Mouse (Mus musculus) stomach, postnatal 0 days (tissue): ENCODE measurements at regions not wholly inside any gene's neighbourhood (a gene's known extent, or its start where the extent isn't known, plus 50 kb on each side); places are given as distances from the start of the nearest gene placed in this dataset.

Experiments used
- ATAC-seq: fragments of 200-750 bp; cut with Nextera tagmentation; 2 replicates; pipeline ENCODE4 v1.8.0; 2017; ENCODE audit not compliant: low FRiP score, low TSS enrichment
- DNase-seq: peaks from one replicate; pipeline ENCODE4 v3.0.0-alpha.2; 2016; ENCODE audit warnings: low spot score
- H3K27ac ChIP-seq: fragments of 300-500 bp; sonication (generic); replicated peaks from 2 replicates; pipeline ENCODE4 v1.5.1; 2014; ENCODE audit warnings: mild to moderate bottlenecking, control low read depth
- H3K27me3 ChIP-seq: fragments of 300-500 bp; sonication (generic); 2 replicates; pipeline ENCODE4 v1.6.1; 2014; ENCODE audit warnings: low read length; ENCODE audit not compliant: control insufficient read depth, insufficient read depth
- H3K36me3 ChIP-seq: fragments of 300-500 bp; sonication (generic); 2 replicates; pipeline ENCODE4 v1.6.1; 2014; ENCODE audit warnings: low read length, mixed read lengths; ENCODE audit not compliant: control insufficient read depth, insufficient read depth
- H3K4me1 ChIP-seq: fragments of 300-500 bp; sonication (generic); replicated peaks from 2 replicates; pipeline ENCODE4 v1.6.1; 2014; ENCODE audit warnings: antibody characterized with exemption; ENCODE audit not compliant: control insufficient read depth, insufficient read depth
- H3K4me2 ChIP-seq: fragments of 300-500 bp; sonication (generic); replicated peaks from 2 replicates; pipeline ENCODE4 v1.6.1; 2014; ENCODE audit warnings: low read depth, mild to moderate bottlenecking, control low read depth, moderate library complexity
- H3K4me3 ChIP-seq: fragments of 300-500 bp; sonication (generic); 2 replicates; pipeline ENCODE4 v1.5.1; 2014; ENCODE audit warnings: low read depth, low read length, control low read depth
- H3K9ac ChIP-seq: fragments of 300-500 bp; sonication (generic); 2 replicates; pipeline ENCODE4 v1.6.1; 2014; ENCODE audit warnings: mild to moderate bottlenecking, low read length, control low read depth, mixed read lengths
- H3K9me3 ChIP-seq: fragments of 300-500 bp; sonication (generic); 2 replicates; pipeline ENCODE4 v1.6.1; 2016; ENCODE audit warnings: low read length; ENCODE audit not compliant: control insufficient read depth
- CTCF ChIP-seq: IDR thresholded peaks from 2 replicates; pipeline ENCODE4 v1.5.1; 2016; ENCODE audit warnings: antibody characterized with exemption, low read depth, mild to moderate bottlenecking, moderate library complexity
- EP300 ChIP-seq: optimal IDR thresholded peaks from 2 replicates; pipeline ENCODE3; 2016; ENCODE audit warnings: antibody characterized with exemption
- WGBS: fragments of 180-500 bp; shearing (Covaris S2); extraction: QIAGEN DNeasy Blood & Tissue Kit; methylation state at CpG from one replicate; pipeline ENCODE4 v1.1.7; 2014; 5-methylcytosine and 5-hydroxymethylcytosine counted together

DNA sequence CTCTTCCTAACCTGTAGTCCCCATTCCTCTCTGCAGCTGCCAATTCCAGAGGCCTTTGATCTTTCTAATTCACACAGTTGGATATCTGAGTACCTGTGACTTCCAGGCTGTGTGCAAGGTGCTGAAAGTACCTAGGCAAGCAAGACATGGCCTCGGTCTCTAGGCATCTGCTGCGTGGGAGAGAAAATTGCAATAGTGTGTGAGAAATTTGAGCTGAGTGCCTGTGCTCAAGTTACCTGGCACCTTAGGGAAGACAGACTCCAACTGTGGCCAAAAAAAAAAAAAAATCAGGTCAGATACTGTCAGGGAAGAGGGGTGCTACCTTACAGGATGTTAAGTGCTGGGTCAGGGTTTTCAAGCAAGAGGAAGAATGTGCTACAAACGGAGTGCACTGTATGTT, 514.7 kb upstream of the Mgmt start:
- Histone ChIP-seq H3K27me3 (no peaks in the 10 kb centered on the region), H3K27ac (no peak overlapping the region)

DNA sequence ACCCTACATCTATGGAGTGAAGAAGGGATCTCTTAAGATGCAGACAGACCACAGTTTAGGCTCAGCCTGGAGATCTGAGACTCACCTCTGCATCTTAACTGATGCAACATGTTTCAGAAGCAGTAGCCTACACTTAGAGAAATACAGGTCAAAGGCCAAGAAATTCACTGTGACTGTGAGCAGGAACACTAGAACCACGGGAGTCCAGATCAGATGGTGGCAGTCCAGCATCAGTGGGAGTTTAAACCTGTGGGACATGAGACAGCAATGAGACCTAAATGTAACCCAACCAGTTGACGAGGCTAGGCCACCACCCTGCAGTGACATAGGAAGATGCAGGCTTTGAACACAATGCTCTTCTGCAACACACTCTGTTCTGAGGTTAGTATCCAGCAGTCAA, 511.1 kb upstream of the Mgmt start:
- H3K4me2 ChIP-seq = no peak overlapping the region
- H3K4me3 ChIP-seq = no peak overlapping the region
- H3K27me3 ChIP-seq = no peaks in the 10 kb centered on the region
- no peak for ATAC-seq
- DNase-seq = no peak
- 81% methylated on average over 2 of the region's 2 CpGs for WGBS
- H3K9me3 ChIP-seq = no peaks in the 10 kb centered on the region
- no peaks in the 10 kb centered on the region for H3K36me3 ChIP-seq
- no peak overlapping the region for H3K27ac ChIP-seq
- no peak overlapping the region for H3K9ac ChIP-seq
- no peak for TF ChIP-seq EP300
- no peak for TF ChIP-seq CTCF
- no peaks in the 10 kb centered on the region for H3K4me1 ChIP-seq

More for the DNA sequence above, 514.7 kb upstream of the Mgmt start:
- Histone ChIP-seq H3K4me1 (no peaks in the 10 kb centered on the region), H3K9me3 (no peaks in the 10 kb centered on the region), H3K4me3 (no peak overlapping the region), H3K36me3 (no peaks in the 10 kb centered on the region), H3K9ac (no peak overlapping the region), H3K4me2 (no peak overlapping the region)
- TF ChIP-seq CTCF = no peak
- no peak for TF ChIP-seq EP300
- DNase-seq = no peak
- ATAC-seq = no peak
- 49% methylated on average over 3 of the region's 3 CpGs for WGBS

DNA sequence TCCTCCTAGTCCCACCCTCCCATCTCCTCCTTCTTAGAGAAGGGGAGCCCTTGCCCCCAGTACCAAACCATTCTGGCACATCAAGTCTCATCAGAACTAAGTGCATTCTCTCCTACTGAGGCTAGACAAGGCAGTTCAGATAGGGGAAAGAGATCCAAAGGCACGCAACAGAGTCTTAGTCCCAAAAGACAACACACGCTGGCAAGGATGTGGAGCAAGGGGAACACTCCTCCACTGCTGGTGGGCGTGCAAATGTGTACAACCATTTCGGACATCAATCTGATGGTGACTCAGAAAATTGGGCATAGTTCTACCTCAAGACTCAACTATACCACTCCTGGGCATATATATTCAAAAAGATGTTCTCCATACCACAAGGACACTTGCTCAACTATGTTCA, 506.7 kb upstream of the Mgmt start:
- Histone ChIP-seq H3K36me3 (no peaks in the 10 kb centered on the region), H3K27ac (no peak overlapping the region), H3K4me1 (no peaks in the 10 kb centered on the region), H3K9ac (no peak overlapping the region), H3K27me3 (no peaks in the 10 kb centered on the region), H3K9me3 (no peaks in the 10 kb centered on the region), H3K4me3 (no peak overlapping the region), H3K4me2 (no peak overlapping the region)
- DNase-seq (no peak), ATAC-seq (no peak)
- WGBS = 88% methylated on average over 4 of the region's 4 CpGs
- TF ChIP-seq EP300 (no peak), CTCF (no peak)

DNA sequence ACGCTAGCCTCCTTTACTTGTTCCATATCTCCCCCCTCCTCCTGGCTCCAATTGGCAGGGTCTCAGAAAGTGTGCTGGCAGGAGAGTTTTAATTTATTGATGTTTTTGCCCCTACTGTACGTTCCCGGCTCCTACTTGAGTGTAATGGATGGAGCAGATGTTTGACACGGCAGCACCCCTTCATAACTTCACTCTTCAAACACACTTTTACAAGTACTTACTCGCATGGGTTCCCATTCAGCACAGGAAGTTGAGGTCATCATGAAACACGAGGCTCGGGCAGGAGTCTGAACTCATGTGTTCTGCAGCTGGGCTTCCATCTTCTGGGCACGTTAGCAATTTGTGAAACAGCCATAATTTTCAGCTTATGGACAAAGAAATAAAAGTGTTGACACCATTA, 504.3 kb upstream of the Mgmt start:
- Histone ChIP-seq H3K9me3 (no peaks in the 10 kb centered on the region), H3K36me3 (no peaks in the 10 kb centered on the region), H3K4me1 (no peaks in the 10 kb centered on the region), H3K9ac (no peak overlapping the region), H3K27ac (no peak overlapping the region), H3K27me3 (no peaks in the 10 kb centered on the region), H3K4me3 (no peak overlapping the region), H3K4me2 (no peak overlapping the region)
- ATAC-seq (no peak), DNase-seq (no peak)
- no peak for TF ChIP-seq EP300
- no peak for TF ChIP-seq CTCF
- WGBS = 30% methylated on average over 8 of the region's 8 CpGs

GRCm38 (mm10) chr7:136393454-136393853, 501.0 kb upstream of the Mgmt start:
- H3K4me2 ChIP-seq = no peak overlapping the region
- DNase-seq = no peak
- ATAC-seq = no peak
- no peak overlapping the region for H3K27ac ChIP-seq
- no peak overlapping the region for H3K4me3 ChIP-seq
- no peaks in the 10 kb centered on the region for H3K36me3 ChIP-seq
- H3K27me3 ChIP-seq = no peaks in the 10 kb centered on the region
- no peak overlapping the region for H3K9ac ChIP-seq
- TF ChIP-seq CTCF = no peak
- TF ChIP-seq EP300 = no peak
- H3K9me3 ChIP-seq = no peaks in the 10 kb centered on the region
- WGBS = 81% methylated on average over 6 of the region's 6 CpGs
- H3K4me1 ChIP-seq = no peaks in the 10 kb centered on the region

- H3K4me1 ChIP-seq = no peaks in the 10 kb centered on the region
- no peak overlapping the region for H3K4me3 ChIP-seq
- H3K4me2 ChIP-seq = no peak overlapping the region
- no peaks in the 10 kb centered on the region for H3K36me3 ChIP-seq
- no peak overlapping the region for H3K27ac ChIP-seq
- DNase-seq (no peak), ATAC-seq (no peak)
- no peaks in the 10 kb centered on the region for H3K9me3 ChIP-seq
- H3K9ac ChIP-seq = no peak overlapping the region
- H3K27me3 ChIP-seq = no peaks in the 10 kb centered on the region
- 43% methylated on average over 2 of the region's 2 CpGs for WGBS
- TF ChIP-seq CTCF (no peak), EP300 (no peak)
Observed at GRCm38 (mm10) chr7:136395838-136396237, 498.6 kb upstream of the Mgmt start.
